Mouse (Mus musculus) cerebellum, adult 11-12 months (tissue): ENCODE measurements at regions not wholly inside any gene's neighbourhood (a gene's known extent, or its start where the extent isn't known, plus 50 kb on each side); places are given as distances from the start of the nearest gene placed in this dataset.
"Not testable (repeated sequence)": the region's sequence is repeated elsewhere in the genome, so short reads cannot be mapped to it uniquely, and the experiment has no call there.

Experiments used
- DNase-seq: peaks from one replicate; pipeline ENCODE4 v3.0.0; 2022

GRCm38 (mm10) chr6:103809986-103810341 is 299.6 kb downstream of the Chl1 start:
- no peak for DNase-seq

GRCm38 (mm10) chr6:103810342-103811001 is 300.1 kb downstream of the Chl1 start:
- no peak for DNase-seq

GRCm38 (mm10) chr6:103816396-103816795 is 306.0 kb downstream of the Chl1 start:
- DNase-seq: not testable (repeated sequence)

- no peak for DNase-seq
These were observed 315.7 kb downstream of the Chl1 start for GRCm38 (mm10) chr6:103826042-103826441.

- no peak for DNase-seq
These were observed 317.2 kb downstream of the Chl1 start for GRCm38 (mm10) chr6:103827623-103828022.

GRCm38 (mm10) chr6:103828866-103829265 is 318.5 kb downstream of the Chl1 start:
- DNase-seq: no peak

- no peak for DNase-seq
These were observed 321.9 kb downstream of the Chl1 start for GRCm38 (mm10) chr6:103832301-103832700.

GRCm38 (mm10) chr6:103832808-103833207 is 322.4 kb downstream of the Chl1 start:
- DNase-seq: no peak

- DNase-seq: peak; percentile 11
These were observed 323.2 kb downstream of the Chl1 start for GRCm38 (mm10) chr6:103833501-103834132.

- DNase-seq: no peak
These were observed 324.4 kb downstream of the Chl1 start for GRCm38 (mm10) chr6:103834726-103835229.

- no peak for DNase-seq
These were observed 349.4 kb downstream of the Chl1 start for GRCm38 (mm10) chr6:103859787-103860186.

- no peak for DNase-seq
These were observed 383.1 kb downstream of the Chl1 start for GRCm38 (mm10) chr6:103893455-103893854.

- DNase-seq: no peak
These were observed 414.1 kb downstream of the Chl1 start for GRCm38 (mm10) chr6:103924504-103924903.

GRCm38 (mm10) chr6:103927094-103927493 is 416.7 kb downstream of the Chl1 start:
- no peak for DNase-seq

GRCm38 (mm10) chr6:103940345-103940744 is 430.0 kb downstream of the Chl1 start:
- DNase-seq: no peak

- no peak for DNase-seq
These were observed 434.0 kb downstream of the Chl1 start for GRCm38 (mm10) chr6:103944361-103944760.

GRCm38 (mm10) chr6:103947474-103947873 is 437.1 kb downstream of the Chl1 start:
- DNase-seq: no peak

GRCm38 (mm10) chr6:103953134-103953771 is 442.9 kb downstream of the Chl1 start:
- no peak for DNase-seq

- no peak for DNase-seq
These were observed 448.6 kb downstream of the Chl1 start for GRCm38 (mm10) chr6:103959002-103959401.

- DNase-seq: no peak
These were observed 457.5 kb downstream of the Chl1 start for GRCm38 (mm10) chr6:103967811-103968420.

GRCm38 (mm10) chr6:103999186-103999585 is 488.8 kb downstream of the Chl1 start:
- no peak for DNase-seq

GRCm38 (mm10) chr6:104028439-104029091 is 464.0 kb upstream of the Cntn6 start:
- DNase-seq: peak; percentile 69

GRCm38 (mm10) chr6:104038853-104039252 is 453.7 kb upstream of the Cntn6 start:
- DNase-seq: no peak
